Mouse (Mus musculus): ENCODE measurements around the gene Trp53tg5.

Trp53tg5 gene

DNA sequence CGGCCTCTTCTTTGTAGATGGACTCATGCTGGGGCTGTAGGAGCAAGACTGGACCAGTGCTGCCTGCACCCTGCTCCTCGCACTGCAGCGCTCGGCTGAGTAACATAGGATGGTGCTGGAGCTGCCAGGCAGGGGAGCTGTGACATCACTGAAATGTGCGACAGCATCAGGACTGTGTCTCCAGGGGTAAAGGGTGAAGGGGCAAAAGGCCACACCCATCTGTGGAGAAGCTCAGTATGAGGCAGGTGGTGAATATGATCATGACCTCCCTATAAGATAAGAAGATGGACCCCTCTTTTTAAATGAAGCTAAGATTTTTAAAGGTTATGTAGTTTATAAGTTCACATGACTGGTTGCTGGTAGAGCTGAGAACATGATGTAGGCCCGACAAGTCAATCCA, at the start of gene Trp53tg5:
TSS of gene Trp53tg5 (minus strand) at position 101 of the 400 bp plus-strand sequence.
- DNase-seq (ENCODE audit: low spot score in 2 of 2): no peak

DNA sequence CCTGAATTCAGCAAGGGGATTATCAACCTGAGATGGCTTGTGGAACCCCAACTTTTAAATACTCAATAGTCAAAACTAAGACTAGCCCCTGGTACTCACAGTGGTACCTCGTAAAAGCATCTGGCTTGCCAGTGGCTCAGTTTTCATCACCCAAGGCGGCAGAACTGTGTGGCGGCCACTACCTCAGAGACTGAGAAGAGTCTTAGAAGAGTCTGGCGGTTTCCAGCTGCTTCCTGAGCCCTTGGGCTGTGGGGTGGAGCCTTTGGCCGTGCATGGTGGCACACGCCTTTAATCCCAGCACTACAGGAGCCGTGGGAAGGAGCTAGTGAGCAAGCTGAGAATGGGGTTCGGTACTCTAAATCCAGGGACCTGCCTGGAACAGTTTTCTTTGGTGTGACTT, 48.8 kb upstream of the Trp53tg5 start:
- DNase-seq (ENCODE audit: low spot score in 2 of 2): no peak

DNA sequence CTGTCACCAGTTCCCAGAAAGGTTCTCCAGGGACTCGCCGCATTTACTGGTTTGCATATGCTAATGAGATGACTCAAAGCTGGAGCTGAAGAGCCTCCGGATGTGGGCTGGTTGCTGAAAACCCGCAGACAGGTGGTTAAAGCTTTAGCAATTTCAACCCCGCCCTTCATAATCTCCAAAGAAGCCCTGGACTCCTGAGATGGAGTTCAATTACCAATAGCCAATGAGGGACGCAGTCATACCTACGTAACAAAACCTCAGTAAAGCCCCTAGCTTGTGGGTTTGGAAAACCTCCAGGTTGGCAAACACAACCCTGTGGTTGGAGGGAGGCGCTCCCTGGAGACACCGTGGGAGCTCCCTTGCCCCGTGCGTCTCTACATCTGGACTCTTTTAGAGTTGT, 48.3 kb upstream of the Trp53tg5 start:
- DNase-seq (ENCODE audit: low spot score in 2 of 2): peak; percentile 21 to 37

DNA sequence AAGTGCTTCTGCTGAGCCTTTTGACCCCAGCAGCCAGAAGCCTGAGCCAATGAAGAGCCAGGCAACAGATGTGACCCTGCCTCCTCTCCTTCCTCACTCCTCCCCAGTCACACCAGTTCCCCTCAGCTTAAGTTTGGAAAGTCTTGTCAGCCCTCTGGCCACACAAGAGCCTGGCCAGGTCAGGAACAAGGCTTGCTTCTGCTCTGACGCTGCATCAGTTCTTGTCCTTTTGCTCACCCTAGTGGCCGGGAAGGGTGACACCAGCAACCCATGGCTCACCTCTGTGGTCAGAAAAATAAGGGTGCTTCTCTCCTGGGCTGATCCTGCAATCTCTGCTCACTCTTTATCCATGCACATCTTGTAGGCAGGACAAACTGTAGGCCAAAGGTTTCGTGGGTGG, 47.3 kb upstream of the Trp53tg5 start:
- no peak for DNase-seq (ENCODE audit: low spot score in 2 of 2)

DNA sequence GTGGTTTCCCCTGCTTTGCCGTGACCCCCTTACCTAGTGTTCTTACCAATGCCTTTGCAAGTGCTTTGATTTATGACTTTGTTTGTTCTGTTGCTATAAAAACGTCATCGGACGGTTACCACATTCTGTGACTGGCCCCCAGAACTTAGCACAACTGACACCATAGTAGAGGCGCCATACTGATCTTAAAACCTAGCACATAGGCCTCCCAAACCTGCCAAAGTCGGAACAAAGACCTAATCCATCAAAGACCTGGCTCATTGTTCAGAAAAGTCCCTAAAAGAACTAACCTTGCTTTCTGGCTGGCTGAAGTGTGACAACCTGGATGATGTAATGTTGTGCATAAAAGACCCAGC, 45.6 kb upstream of the Trp53tg5 start:
- no peak for DNase-seq (ENCODE audit: low spot score in 2 of 2)

DNA sequence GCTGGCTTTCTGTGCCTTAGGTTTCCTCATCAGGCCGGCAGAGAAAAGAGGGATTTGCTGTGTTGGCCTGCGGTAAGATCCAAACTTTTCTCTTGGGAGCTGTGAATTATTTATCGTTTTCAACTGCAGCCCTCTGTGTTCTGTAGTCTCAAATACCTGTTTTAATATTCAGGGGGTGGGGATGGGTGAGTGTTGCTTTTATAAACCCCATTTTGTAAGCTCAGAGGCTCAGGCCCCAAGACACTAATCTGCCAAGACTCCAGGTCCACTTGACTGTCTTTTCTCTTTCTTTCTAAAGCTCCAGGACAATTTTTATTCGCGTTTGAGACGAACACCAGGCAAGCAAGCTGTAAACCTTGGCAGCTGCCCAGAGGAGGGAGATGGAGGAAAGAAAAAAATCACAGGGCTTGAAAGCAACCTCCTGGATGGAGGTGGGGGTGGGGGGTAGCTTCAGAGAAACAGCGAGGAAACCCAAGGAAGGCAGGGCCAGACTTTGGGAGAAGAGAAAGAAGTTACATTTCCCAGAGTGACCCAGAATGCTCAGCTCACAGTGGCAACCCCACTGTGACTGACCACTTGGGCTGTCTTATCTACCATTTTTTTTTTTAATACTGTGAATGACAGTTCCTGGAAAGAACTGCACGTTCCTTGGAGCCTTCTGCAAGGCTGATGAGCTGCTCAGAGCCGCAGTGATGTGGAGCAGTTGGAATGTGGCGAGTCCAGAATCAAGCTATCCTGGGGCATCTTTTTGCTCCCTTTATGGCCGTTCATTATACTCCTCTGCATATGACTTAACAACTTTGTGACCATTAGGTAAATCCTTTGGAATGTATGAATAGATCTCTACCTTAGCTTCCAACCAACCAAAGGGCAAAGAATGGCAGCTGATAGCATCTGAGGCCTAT, 45.0 kb upstream of the Trp53tg5 start:
- no peak for DNase-seq (ENCODE audit: low spot score in 2 of 2)

DNA sequence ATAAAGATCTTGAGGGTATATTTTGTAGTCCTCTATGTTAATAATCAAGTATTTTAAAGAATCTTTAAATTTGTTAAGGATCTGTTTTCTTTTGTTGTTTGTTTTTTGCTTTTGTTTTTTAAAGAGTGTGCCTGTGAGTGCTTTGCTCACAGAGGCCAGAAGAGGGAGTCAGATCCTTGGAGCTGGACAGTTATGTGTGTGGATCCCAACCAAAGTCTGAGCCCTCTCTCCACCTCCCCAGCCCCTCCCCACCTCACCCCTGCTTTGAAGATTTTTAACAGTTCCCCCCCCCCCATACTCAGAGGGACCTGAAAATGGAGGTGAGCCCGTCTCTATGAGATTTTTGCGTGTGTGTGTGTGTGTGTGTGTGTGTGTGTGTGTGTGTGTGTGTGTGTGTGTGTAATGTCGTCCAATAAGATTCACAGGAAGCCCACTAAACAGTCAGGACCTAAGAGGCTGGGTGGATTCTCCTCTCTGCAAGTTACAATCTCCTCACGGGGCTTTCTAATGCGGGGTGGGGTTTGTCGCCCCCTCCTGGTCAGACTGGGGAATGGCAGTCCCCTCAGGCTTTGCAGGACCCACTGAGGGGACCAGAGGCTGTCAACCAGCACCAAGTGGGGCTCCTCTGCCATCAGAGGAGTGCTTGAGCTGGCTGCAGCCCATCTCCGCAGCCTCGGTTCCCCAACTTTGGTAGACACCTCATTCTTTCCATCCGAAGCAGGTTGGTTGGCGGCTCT, 44.1 kb upstream of the Trp53tg5 start:
- peak in 1 of 2 experiments; percentile 49 for DNase-seq (ENCODE audit: low spot score in 2 of 2)

DNA sequence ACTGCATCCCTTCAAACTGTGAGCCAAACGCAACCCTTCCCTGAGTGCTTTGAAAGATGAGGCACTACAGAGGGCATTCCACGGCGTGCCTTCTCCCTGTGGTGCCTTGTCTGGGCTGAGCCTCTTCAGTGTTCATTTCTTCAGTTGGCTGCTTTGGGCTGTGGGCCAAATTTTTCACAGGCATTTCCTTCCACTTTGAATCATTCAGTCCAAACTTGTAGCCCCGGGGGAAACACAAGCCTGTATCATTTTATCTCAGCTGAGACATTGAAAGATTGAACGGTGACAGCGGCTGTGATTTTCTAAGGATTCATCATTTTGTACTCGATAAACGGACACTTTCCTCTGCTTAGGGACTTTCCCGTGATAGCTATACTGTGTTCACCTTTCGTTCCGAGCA, 43.1 kb upstream of the Trp53tg5 start:
- no peak for DNase-seq (ENCODE audit: low spot score in 2 of 2)

DNA sequence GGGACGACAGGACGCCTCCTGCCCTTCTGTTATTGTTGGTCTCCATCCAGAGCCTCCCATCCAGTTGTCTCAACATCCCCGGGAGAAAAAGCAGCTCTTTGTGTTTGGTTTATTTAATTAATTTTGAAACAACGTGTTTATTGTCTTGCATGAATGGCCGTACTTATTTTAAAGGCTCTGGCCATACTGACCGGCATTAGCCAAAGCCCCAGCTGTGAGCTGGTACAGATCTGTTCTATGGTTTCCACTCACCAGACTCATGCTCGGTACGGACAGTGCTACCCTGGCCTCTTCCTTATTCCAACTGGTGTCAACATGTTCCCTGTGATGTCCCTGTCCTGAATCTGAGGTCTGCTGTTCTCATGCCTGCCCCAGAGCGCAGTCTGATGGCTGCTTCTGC, 42.4 kb upstream of the Trp53tg5 start:
- DNase-seq (ENCODE audit: low spot score in 2 of 2): no peak

DNA sequence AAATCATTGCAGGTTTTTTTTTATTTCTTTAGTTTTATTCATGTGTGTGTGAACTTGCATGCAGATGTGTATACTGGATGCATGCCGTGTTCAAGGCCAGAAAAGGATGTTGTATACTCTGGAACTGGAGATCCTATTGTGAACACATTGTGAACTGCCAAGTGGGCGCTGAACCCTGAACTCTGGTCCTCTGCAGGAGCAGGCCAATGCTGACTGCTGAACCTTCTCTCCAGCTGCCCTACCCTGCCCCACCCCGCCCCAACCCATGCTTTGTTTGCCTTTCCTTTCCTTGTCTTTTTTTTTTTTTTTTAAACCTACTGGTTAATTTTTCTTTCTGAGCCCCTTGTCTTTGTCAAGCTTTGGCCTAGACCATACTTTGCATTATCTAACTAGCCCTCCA, 41.4 kb upstream of the Trp53tg5 start:
- no peak for DNase-seq (ENCODE audit: low spot score in 2 of 2)

DNA sequence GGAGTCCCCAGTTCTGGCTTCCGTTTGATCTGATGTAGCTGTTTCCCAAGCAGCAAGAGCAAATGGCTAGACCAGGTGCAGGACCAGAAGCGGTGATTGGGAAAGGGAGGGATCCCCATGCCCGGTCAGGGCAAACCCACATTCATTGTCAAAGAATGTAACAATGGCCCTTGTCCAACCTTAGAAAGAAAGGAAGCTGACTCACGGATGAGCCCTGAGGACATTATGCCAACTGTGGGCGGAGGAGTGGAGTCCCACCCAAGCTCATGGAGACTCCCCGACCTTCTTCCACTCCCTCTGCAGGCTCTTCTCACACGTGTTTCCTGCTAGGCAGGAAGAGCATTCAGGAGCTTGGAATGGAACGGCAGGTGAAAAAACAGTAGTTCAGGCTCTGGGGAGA, 39.9 kb upstream of the Trp53tg5 start:
- DNase-seq (ENCODE audit: low spot score in 2 of 2): no peak

DNA sequence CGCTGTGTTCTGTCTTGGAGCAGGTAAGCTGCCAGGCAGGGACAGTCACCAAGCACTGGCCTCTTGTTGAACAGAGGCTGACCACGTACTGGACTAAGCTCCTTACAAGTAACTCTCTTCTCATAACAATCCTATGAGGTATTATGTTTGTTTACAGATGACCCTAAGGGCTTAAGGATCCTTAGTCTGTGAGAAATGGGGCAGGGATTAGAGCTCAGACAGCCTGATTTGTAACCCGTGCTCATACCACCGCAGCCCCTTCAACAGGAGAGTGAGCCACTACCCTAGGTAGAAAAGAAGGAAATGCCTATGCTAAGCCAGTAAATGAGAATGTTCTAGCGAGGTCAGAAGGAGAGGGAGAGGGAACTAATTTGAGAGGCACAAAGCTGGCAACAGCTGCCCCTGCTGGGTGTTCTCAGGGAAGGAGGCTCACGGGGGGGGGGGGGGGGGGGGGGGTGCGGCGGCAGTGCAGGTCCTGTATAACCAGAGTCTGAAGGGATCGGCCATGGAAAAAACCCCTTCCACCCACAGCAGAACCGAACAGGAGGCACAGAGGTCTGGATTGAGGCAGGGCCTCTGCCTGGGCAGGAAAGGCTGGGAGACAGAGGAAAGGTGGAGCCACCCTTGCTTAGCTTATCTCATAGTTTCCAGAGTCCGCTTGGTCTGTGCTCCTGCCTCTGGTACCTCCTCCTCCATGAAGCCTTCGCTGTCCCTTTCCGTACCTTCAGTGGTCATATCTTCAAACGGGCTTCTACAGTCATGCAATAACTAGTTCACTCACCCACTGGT, 38.8 kb upstream of the Trp53tg5 start:
- DNase-seq (ENCODE audit: low spot score in 2 of 2): no peak

DNA sequence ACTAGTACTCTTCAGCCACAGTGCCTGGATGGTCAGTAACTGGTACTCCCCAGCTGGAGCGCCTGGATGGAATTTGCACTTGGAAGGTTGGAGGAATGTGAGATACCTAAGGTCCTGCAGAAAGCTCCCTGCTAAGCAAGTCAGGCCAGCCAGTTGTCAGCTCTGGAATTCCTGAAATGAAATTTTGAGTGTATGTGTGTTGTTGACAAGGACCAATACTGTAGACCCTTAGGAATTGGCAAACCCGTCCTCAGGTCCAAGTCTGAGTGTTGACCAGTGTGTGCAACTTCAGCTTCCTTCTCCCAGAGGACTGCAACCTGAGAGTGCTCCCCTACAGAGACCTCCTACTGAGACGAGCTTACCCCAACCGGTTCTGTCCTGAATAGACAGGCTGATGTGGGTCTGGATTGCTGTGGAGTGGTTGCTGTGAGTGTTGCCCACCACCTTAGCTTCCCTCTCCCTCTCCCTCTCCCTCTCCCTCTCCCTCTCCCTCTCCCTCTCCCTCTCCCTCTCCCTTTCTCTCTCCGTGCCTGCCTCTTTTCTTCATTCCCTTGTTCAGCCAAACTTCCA, 37.2 kb upstream of the Trp53tg5 start:
- no peak for DNase-seq (ENCODE audit: low spot score in 2 of 2)

DNA sequence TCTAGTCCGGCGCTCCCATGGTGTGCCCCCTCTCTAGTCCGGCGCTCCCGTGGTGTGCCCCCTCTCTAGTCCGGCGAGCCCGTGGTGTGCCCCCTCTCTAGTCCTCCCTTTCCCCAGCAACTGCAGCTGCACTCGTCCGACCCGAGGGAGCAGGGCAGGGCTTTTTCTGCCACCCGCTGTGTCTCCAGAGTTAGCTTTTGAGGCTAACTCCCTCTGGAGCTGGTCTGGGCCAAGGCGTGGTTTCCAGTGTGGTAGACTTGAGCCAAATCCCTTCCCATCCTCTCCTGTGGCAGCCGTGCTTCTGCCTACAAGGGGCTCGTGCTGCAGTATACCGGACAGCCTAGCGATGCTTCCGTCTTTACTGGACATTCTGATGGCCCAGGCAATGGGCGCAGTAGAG, 34.3 kb upstream of the Trp53tg5 start:
- DNase-seq (ENCODE audit: low spot score in 2 of 2): no peak

DNA sequence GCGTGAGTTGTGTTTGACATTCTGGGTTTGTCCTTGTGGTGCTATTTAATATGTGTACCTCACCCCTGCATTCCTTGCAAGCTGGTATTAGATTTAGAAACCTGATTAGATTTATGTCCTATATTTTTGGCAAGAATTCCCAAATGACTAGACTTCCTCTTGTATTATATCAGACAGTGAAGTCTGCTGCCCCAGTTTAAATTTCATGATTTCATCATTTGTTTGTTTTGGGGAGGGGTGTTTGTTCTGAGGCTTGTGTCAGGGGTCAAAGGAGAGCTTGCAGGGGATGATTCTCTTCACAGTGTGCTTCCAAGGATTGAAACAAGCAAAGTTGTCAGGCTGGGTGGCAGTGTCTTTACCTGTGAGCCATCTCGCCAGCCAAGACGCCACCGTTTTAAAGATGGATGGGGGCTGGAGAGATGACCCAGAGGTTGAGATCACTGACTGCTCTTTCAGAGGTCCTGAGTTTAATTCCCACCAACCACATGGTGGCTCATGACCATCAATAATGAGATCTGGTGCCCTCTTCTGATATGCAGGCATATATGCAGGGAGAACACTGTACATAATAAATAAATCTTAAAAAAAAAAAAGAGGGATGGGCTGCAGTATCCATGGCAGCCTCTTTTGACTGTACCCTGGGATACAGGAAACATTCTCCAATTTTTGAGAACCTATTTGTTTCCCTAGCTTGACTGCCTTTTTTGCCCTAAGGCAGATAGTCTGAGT, 32.3 kb upstream of the Trp53tg5 start:
- DNase-seq (ENCODE audit: low spot score in 2 of 2): no peak

DNA sequence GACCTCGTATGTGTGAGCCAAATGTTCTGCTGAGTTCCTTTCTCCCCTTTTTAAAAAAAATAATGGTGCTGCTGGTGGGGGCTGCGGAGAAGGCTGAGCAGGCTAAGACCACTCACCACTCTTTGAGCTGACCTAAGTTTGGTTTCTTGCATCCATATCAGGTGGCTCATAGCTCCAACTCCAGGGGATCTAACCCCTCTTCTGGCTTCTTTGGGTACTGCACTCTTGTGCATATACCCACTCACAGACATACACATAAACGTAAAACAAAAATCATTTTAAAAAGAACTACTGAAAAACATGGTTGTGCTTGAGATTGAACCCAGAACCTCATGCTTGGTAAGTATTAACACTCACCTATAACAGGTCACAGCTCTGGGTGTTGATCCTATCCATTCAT, 31.4 kb upstream of the Trp53tg5 start:
- DNase-seq (ENCODE audit: low spot score in 2 of 2): no peak

DNA sequence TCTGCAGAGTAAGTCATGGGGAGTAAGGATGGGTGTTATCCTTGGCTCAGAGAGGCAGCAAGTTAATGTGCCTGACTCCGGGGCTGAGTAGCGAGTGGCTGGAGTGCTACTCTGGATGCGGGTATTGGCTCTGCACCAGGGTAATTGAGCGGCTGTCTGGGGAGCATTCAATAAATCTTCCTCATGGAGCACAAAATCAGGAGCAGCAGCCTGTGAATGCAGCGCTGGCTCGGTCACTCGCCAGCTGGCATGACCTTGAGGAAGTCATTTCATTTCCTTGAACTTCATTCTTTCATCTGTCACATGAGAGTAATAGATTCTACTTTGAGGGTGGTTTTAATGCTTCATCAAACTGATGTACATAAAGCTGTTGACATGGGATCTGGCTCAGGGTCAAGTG, 27.0 kb upstream of the Trp53tg5 start:
- DNase-seq (ENCODE audit: low spot score in 2 of 2): no peak

DNA sequence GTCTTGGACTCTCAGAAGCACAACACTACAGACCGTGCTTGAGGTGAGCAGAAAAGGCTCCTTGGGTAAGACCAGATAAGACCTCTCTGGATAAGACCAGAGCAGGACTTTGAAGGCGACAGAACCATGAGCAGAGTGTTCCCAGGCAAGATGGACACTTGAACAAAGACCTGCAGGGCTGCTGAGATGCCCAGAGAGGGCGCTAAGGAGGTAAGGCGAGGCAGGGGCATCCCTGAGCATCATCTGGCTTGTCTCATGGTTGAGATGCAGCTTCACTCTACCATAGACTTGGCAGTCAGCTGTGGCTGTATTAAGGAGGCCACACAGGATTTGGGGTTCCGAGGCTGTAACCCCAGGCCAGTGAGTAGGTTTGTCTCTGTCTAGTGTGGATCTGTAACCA, 25.8 kb upstream of the Trp53tg5 start:
- DNase-seq (ENCODE audit: low spot score in 2 of 2): no peak

DNA sequence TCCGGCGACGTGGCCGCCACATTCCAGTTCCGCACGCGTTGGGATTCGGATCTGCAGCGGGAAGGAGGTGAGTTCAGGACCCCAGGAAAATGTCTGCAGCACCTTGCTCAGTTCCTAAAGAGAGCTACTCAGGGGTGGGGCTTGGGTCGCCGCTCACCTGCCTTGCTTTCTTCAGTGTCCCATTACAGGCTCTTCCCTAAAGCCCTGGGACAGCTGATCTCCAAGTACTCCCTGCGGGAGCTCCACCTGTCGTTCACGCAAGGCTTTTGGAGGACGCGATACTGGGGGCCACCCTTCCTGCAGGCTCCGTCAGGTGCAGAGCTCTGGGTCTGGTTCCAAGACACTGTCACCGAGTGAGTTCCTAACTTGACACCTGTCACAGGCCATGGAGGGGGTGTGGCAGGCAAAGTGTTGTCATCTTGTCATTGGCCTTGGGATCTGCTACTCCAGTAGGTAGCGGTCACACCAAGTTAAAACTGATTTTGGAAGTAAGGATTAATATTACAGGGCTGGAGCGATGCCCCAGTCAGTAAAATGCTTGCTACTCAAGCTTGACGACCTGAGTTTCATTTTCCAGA, 24.3 kb upstream of the Trp53tg5 start:
- no peak for DNase-seq (ENCODE audit: low spot score in 2 of 2)

DNA sequence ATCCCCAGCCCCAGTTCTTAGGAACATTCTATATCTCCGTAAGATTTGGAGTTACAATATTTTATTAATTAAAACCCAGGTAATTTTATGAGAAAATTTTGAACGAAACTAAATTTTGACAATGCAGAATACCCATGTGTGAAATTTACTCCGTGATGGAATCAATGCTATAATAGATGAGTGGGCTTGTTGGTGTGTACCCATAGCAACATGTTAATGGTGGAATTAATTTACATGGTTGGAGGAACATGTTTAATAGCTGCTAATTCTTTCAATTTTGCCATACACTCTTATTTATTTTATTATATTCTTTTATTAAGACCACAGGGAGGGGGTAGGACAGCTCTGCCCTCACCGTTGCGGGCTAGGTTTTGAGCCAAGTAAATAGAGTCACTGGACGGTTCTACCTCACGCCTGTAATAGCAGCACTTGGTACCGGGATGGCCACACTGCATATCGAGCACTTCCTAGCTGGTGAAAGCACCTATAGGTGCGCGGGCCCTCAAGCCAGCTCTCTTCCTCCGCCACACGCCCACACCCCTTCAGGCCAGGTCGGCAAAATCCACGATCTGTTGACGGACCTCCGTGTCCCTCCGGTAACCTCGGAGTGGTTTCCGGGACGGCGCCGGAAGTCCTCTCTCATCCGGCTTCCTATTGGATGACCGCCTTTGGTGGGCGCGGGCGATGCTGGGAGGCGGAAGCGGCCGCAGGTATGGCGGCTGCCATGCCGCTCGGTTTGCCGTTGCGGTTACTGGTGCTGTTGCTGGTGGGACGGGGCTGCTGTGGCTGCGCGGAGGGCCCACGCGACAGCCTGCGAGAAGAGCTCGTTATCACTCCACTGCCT, 23.5 kb upstream of the Trp53tg5 start, which contains the start of gene Pigt:
TSS of gene Pigt (plus strand) at position 674 of the 844 bp plus-strand sequence.
- peak; percentile 90 for DNase-seq (ENCODE audit: low spot score in 2 of 2)
